Mouse (Mus musculus) forebrain, embryonic 10.5 days (tissue): ENCODE measurements around the gene As3mt. TPM values are rescaled to one million over a fixed set of nuclear protein-coding genes. Genes with fewer than 3 reads are reported as not detected.

ENCODE experiments used
- DNase-seq: peaks from one replicate; pipeline ENCODE4 v3.0.0-alpha.2; 2017; ENCODE audit warnings: low spot score; ENCODE audit errors: extremely low spot score
- H3K27ac ChIP-seq: fragments of 300-500 bp; sonication (generic); 2 replicates; pipeline ENCODE4 v1.5.1; 2016; ENCODE audit warnings: mild to moderate bottlenecking
- H3K27me3 ChIP-seq: fragments of 300-500 bp; sonication (generic); 2 replicates; pipeline ENCODE4 v1.6.1; 2016; ENCODE audit warnings: mild to moderate bottlenecking; ENCODE audit not compliant: poor library complexity, severe bottlenecking
- H3K36me3 ChIP-seq: fragments of 300-500 bp; sonication (generic); replicated peaks from 2 replicates; pipeline ENCODE4 v1.6.1; 2016; ENCODE audit warnings: mild to moderate bottlenecking, moderate library complexity
- H3K4me1 ChIP-seq: fragments of 300-500 bp; sonication (generic); 2 replicates; pipeline ENCODE4 v1.6.1; 2016
- H3K4me3 ChIP-seq: fragments of 300-500 bp; sonication (generic); 2 replicates; pipeline ENCODE4 v1.5.1; 2016; ENCODE audit warnings: mild to moderate bottlenecking, moderate library complexity
- H3K9me3 ChIP-seq: fragments of 300-500 bp; sonication (generic); 2 replicates; pipeline ENCODE4 v1.6.1; 2016; ENCODE audit warnings: mild to moderate bottlenecking, moderate library complexity
- WGBS: fragments of 180-500 bp; shearing (Covaris S2); methylation state at CpG from one replicate; pipeline ENCODE4 v1.1.7; 2016; 5-methylcytosine and 5-hydroxymethylcytosine counted together
- polyA plus RNA-seq: library from polyadenylated mRNA; unstranded; fragments of >200 nt; fragmentation: Nextera tagmentation; extraction: Ambion mirVana; gene quantifications from 2 replicates; pipeline ENCODE4 v1.2.1, GENCODE M21; 2016

Gene As3mt
- polyA plus RNA-seq, 1 experiment from 2014 or later = 27.3 TPM

DNA sequence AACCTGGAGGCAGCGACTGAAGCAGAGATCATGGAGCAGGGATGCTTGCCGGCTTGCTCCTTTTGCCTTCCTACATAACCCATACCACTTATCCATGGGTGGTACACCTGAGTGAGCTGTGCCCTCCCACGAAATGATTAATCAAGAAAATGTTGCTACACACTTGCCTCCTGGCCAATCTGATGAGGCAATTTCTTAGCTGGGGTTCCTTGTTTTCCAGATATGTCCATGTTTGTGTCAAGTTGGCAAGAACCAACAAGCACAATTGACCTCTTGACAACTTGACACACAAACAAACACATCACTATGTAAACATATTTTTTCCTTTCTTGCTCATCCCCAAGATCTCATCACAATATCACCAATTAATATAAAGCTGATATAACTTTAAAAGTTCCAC, 31.6 kb upstream of the As3mt start:
- H3K9me3 ChIP-seq = no peaks in the 10 kb centered on the region
- WGBS = 87% methylated on average over 3 of the region's 3 CpGs
- H3K4me3 ChIP-seq = no peak overlapping the region

GRCm38 (mm10) chr19:46679720-46680383, 27.4 kb upstream of the As3mt start:
- Histone ChIP-seq H3K4me3 (no peak overlapping the region), H3K27ac (no peak overlapping the region), H3K9me3 (no peaks in the 10 kb centered on the region), H3K27me3 (no peaks in the 10 kb centered on the region), H3K4me1 (no peaks in the 10 kb centered on the region), H3K36me3 (no peaks in the 10 kb centered on the region)
- DNase-seq = no peak
- WGBS = 76% methylated on average over 12 of the region's 12 CpGs

More for the DNA sequence above, 31.6 kb upstream of the As3mt start:
- H3K27me3 ChIP-seq = peaks cover 16% of the 10 kb centered on the region; the same call in 1 of the 2 replicates
- 0 out of 2 replicates have a peak, but pooled peaks cover 3% of the 10 kb centered on the region for H3K4me1 ChIP-seq
- DNase-seq = no peak
- H3K27ac ChIP-seq = no peak overlapping the region
- no peaks in the 10 kb centered on the region for H3K36me3 ChIP-seq

DNA sequence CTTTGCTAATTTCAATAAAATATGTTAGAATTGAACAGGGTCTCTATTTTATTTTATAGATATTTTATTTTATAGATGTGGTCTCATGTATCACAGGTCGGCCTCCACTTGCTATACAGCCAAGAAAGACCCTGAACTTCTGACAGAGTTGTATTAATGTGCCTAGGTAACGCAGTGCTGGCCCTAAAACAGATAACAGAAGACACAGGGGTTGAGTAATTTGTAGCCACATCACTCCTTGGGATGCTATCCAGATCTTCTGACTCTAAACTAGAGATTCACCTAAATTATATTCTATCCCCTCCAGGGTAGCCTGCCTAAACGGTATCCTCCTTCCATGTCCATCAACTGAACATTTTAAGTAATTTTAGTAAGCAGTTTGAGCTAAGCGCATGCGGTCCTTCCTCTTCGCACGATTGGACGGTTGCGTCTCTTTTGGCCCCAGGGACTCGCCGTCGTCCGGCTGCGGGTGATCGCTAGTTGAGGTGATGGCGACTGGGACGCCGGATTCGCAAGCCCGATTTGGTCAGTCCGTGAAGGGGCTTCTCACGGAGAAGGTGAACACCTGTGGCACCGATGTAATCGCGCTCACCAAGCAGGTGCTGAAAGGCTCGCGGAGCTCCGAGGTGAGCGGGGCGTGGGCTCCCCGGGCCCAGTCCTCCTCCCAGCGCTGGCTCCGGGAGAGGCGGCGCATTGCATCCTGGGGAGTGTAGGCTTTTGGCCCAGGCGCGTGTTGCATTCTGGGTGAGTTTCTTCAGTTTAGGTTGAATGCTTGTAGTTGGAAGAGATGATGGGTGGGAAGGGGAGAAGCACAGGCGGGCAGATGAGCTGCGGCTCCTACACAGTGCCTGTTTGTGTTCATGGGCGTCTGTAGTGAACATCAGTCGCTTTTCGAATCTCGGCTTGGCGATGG, 17.5 kb upstream of the As3mt start, which contains the start of gene Borcs7:
Gene Borcs7 (plus strand): TSS at position 447 of the 913 bp plus-strand sequence.
- Histone ChIP-seq H3K36me3 (peaks cover 6% of the 10 kb centered on the region; the same call in 1 of the 2 replicates), H3K4me3 (peak within 1 kb of the TSS; percentile 71), H3K27me3 (no peaks in the 10 kb centered on the region), H3K9me3 (no peaks in the 10 kb centered on the region), H3K4me1 (peaks cover 13% of the 10 kb centered on the region), H3K27ac (peak within 1 kb of the TSS; percentile 97)
- peak; percentile 88 for DNase-seq
- 2% methylated on average over 44 of the region's 44 CpGs for WGBS

DNA sequence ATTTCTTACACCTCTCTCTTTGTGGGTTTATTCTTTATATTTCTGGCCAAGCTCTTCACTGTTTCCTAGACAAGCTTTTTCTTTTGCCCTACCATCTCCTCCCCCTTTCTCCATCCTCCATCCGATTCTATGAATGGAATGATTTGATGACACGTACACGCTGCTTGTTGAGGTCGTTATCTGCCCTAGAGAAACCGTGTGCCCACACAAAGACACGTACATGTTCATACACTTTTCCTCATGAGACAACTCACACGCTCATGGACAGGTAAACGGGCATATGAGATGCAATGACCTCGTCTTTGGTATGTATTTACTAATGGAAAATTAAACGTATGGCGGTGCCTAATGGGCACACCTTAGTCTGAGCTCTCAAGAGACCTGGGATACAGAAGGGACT, 16.9 kb upstream of the As3mt start:
- Histone ChIP-seq H3K9me3 (no peaks in the 10 kb centered on the region), H3K4me1 (peaks cover 13% of the 10 kb centered on the region), H3K27ac (peak overlapping the region; percentile 97), H3K27me3 (no peaks in the 10 kb centered on the region), H3K4me3 (peak overlapping the region; percentile 71), H3K36me3 (peaks cover 8% of the 10 kb centered on the region; the same call in 1 of the 2 replicates)
- DNase-seq = no peak
- WGBS = 80% methylated on average over 11 of the region's 11 CpGs

DNA sequence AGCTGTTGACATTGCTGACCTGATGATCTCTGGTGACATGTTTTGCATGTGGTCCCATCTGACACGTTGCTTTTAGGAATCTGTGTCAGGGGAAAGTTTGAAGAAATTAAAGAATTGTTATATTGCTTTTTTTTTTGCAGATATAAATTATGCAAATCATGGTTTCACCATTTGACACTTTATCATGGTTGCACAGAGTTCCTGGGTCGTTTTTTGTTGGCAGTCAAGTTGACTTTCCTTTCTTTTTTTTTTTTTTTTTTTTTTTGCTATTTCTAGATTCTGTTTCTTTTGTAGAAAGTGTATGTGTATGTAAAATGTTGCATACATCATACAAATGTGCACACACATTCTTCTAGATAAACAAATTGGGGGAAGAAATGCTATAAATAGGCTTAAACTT, 16.2 kb upstream of the As3mt start:
- peaks cover 12% of the 10 kb centered on the region; the same call in 1 of the 2 replicates for H3K36me3 ChIP-seq
- no peak overlapping the region for H3K27ac ChIP-seq
- H3K27me3 ChIP-seq = no peaks in the 10 kb centered on the region
- no peaks in the 10 kb centered on the region for H3K9me3 ChIP-seq
- no peak overlapping the region for H3K4me3 ChIP-seq
- peaks cover 13% of the 10 kb centered on the region for H3K4me1 ChIP-seq
- DNase-seq = no peak
- 82% methylated on average over 2 of the region's 2 CpGs for WGBS

DNA sequence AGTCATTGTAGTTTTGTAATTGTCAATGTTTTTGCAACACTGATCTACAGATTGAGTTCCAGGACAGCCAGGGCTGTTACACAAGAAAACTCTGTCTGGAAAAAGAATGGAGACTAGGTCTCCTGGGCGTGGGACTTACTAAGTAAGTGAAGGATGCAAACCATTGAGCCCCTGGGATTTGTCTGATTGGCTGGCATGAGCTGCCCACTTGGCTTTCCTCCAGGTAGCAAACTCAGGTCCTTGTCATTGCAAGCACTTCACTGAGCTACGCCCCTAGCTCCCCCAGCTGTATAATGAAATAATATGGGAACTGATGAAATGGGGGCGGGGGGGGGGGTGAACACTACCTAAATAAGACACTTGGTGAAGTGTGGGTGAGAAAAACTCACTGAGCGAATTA, 14.1 kb upstream of the As3mt start:
- no peaks in the 10 kb centered on the region for H3K27me3 ChIP-seq
- no peaks in the 10 kb centered on the region for H3K9me3 ChIP-seq
- no peak overlapping the region for H3K27ac ChIP-seq
- H3K4me1 ChIP-seq = peaks cover 18% of the 10 kb centered on the region
- WGBS = 85% methylated on average over 4 of the region's 4 CpGs
- no peak for DNase-seq
- peaks cover 18% of the 10 kb centered on the region; the same call in 1 of the 2 replicates for H3K36me3 ChIP-seq
- no peak overlapping the region for H3K4me3 ChIP-seq

DNA sequence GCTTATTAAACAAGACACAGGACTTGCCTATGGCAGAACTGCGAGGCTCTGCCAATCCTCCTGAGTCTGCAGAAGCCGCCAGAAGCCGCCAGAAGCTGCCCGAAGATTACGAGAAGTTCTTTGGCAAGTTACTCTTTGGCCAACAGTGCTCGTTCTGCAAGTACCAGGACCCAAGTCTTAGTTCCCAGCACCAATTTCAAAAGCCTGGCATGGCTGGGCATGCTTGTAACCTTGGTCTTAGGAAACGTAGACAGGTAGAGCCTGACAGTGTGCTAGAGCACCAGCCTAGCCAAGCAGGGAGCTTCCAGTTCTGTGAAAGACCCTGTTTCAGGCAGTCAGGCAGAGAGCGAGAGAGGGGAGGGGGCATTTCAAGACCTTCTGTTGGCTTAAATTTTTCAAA, 10.8 kb upstream of the As3mt start:
- Histone ChIP-seq H3K27ac (no peak overlapping the region), H3K27me3 (no peaks in the 10 kb centered on the region), H3K9me3 (no peaks in the 10 kb centered on the region), H3K4me1 (peaks cover 11% of the 10 kb centered on the region), H3K36me3 (peaks cover 25% of the 10 kb centered on the region), H3K4me3 (no peak overlapping the region)
- DNase-seq = no peak
- 93% methylated on average over 8 of the region's 8 CpGs for WGBS

GRCm38 (mm10) chr19:46696943-46697342, 10.3 kb upstream of the As3mt start:
- DNase-seq = no peak
- Histone ChIP-seq H3K4me1 (peaks cover 11% of the 10 kb centered on the region), H3K27ac (no peak overlapping the region), H3K9me3 (no peaks in the 10 kb centered on the region), H3K27me3 (no peaks in the 10 kb centered on the region), H3K36me3 (peaks cover 27% of the 10 kb centered on the region), H3K4me3 (no peak overlapping the region)
- WGBS = 92% methylated on average over 7 of the region's 7 CpGs

DNA sequence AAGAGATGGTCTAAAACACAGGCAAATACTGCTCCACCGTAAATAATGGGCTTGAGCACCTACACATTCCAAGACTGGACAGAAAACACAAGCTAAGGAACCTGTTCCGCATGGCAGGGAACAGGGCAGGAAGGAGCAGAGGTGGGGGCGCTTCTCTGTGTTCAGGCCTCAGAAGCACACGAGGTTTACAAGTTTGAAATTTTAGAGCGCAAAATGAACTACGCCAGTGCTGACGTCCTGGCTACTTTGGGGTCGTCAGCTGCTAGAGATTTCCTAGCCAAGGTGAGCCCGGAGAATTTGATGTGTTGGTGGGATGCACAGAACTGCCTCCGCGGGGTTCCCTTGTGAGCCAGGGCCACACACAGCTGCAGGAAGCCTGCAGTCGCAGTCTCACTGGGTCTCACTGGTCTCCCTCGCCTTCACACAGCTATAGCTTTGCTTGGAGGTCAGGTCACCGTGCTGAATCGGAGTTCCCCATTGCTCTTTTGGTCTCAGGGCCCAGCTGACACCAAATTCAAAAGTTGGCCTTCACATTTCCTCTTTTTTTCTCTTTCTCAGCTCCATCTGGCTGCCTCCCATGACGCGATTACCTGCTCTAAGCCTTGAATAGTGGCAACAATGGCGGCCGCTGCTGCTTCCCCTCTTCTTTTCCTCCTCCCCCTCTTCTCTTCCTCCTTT, 9.3 kb upstream of the As3mt start:
- Histone ChIP-seq H3K36me3 (peaks cover 29% of the 10 kb centered on the region), H3K4me1 (peaks cover 11% of the 10 kb centered on the region), H3K4me3 (no peak overlapping the region), H3K27ac (peak overlapping the region; percentile 15; the same call in 1 of the 2 replicates), H3K9me3 (no peaks in the 10 kb centered on the region), H3K27me3 (no peaks in the 10 kb centered on the region)
- no peak for DNase-seq
- 50% methylated on average over 19 of the region's 19 CpGs for WGBS

DNA sequence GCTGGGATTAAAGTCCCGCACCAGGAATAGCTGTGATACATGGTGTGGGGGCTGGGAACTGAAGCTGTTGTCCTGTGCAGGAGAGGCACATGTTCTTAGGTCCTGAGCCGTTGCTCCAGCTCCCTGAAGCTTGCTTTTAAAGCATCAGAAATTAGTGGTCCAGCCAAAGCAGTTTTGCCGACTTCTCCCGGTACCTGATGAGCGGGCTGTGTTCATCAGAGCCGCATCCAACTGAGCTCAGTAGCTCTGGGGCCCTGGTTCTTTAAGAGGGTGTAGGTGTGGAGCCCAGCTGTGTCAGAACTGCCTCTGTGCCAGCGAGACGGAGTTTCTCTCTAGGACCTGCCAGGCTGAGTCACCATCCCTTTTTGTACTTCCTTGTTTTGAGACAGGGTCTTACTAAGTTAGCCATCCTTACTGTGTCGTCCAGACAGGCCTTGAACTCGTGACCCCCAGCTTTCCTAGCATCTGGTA, 8.2 kb upstream of the As3mt start:
- no peaks in the 10 kb centered on the region for H3K27me3 ChIP-seq
- H3K4me1 ChIP-seq = peaks cover 11% of the 10 kb centered on the region

DNA sequence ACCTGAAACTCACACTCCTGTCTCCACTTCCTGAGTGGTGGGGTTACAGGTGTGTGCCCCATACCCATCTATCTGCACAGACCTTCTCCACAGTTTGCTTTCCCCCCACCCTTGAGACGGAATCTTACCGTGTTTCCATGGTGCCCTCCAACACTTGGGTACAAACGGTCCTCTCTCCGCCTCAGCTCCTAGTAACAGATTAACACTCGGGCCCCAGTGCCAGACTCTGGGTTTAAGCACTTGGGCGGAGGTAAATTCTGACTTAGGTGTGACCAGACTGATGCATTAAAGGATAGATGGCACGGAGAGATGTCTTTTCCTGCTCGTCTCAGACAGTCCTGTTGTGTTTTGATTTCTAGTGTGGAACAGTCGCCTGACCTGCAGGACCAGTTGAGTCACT, 6.1 kb upstream of the As3mt start:
- Histone ChIP-seq H3K4me1 (peaks cover 11% of the 10 kb centered on the region), H3K27me3 (peaks cover 15% of the 10 kb centered on the region), H3K36me3 (peaks cover 16% of the 10 kb centered on the region), H3K4me3 (no peak overlapping the region), H3K27ac (no peak overlapping the region), H3K9me3 (no peaks in the 10 kb centered on the region)
- no peak for DNase-seq
- WGBS = 92% methylated on average over 9 of the region's 9 CpGs

More for the DNA sequence above, 8.2 kb upstream of the As3mt start:
- DNase-seq = no peak
- Histone ChIP-seq H3K4me3 (no peak overlapping the region), H3K27ac (no peak overlapping the region), H3K9me3 (no peaks in the 10 kb centered on the region), H3K36me3 (peaks cover 29% of the 10 kb centered on the region)
- WGBS = 83% methylated on average over 10 of the region's 10 CpGs

DNA sequence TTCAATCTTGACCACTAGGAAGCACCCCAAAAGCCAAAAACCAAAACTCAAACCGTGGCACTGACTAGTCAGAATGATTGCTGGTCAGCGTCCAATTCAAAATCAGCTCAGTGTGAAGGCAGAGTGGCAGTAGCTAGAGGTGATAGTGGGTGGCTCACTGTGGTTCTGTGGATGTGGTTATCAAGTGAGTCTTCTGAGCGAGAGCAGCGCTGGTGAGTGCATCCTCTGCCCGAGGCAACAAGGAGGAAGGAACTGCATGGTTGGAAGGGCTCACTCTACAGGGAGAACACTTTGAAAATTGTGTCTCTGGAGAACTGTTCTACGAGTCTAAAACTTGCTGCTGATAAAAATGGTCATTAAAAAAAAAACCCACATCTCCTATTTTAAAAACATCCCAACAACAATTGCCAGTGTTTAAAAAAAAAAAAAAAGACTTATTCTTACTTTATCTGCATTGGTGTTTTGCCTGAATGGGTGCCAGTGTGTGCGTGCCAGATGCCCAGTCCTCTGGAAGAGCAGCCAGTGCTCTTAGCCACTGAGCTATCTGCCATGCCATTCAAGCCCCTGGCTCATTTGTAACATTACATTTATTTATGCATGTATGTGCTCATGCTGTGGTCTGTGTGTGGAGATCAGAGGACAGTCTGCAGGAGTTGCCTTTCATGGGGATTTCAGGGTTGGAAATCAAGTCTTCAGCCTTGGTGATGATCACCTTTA, 1.3 kb upstream of the As3mt start:
- Histone ChIP-seq H3K27me3 (peaks cover 17% of the 10 kb centered on the region), H3K4me1 (peaks cover 17% of the 10 kb centered on the region), H3K27ac (no peak overlapping the region), H3K9me3 (no peaks in the 10 kb centered on the region), H3K4me3 (no peak overlapping the region), H3K36me3 (peaks cover 9% of the 10 kb centered on the region)
- WGBS = 70% methylated on average over 7 of the region's 7 CpGs
- DNase-seq = no peak
